Mouse (Mus musculus): ENCODE measurements around the gene Tnp2.

Tnp2 gene

GRCm38 (mm10) chr16:10767158-10767557 is 21.3 kb downstream of the Tnp2 start:
- DNase-seq, result peak in 1 of 2 experiments; percentile 80

DNA sequence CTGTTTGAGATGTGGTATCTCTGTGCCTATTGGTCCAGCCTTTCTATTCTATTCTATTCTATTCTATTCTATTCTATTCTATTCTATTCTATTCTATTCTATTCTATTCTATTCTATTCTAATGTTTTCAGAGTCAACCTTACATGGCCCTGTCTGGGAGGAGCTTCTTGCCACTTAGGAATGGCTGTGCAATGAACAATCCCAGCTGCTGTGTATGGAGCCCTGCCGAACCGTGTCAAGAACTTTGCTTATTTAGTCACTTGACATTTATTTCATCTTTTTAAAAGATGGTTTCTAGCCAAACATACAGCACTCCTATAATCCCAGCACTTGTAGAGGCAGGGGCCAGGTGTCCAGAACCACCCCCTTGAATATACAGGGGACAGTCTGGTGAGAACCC is 24.1 kb downstream of the Tnp2 start:
- DNase-seq, result peak in 1 of 2 experiments; percentile 72

GRCm38 (mm10) chr16:10763540-10764264 is 24.8 kb downstream of the Tnp2 start:
- DNase-seq, result no peak

DNA sequence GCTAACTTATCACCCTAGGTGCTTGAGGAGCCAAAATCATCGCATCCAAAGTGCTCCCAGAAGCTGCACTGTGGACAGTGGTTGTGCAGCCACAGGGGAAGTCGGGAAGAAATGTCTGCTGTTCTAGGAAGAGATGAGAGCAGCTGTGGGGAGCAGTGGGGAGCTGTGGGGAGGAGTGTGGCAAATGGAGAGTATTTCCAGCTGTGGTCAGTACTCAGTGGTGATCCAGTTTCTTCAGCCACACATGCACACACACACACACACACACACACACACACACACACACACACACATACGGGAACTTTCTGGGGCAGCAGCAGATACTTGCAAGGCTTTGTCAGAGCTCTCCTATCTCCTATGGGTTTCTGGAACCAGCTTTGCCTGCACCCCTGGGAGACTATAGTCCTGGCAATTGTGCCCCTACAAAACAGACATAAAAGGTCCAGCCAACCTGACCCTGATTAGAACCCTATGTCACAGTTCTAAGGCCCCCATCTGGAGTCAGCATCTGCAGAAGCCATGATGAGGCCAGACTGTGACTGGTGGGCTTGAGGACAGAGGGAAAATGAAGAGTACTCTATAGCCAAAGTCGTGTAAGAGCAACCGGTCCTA is 25.8 kb downstream of the Tnp2 start:
- DNase-seq, result peak in 1 of 2 experiments; percentile 64

GRCm38 (mm10) chr16:10761182-10761581 is 27.3 kb downstream of the Tnp2 start:
- DNase-seq, result no peak

DNA sequence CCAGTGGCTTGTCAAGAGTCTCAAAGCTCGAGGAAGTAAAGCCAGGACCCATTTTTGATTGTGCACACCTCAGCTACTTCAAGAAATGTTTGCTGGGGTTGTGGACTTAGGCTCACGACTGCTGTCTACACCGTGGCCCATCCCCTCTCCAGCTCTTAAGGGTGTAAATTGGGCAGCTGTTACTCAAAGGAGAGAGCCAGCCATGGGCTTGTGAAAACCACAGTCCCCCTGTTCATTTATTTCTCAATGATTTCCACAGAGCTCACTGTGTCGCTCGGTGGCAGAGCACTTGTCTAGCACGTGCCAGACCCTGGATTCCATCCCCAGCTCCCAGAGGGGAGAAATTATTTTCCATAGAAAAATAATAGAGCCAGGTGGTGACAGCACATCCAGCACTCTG is 32.3 kb downstream of the Tnp2 start:
- no peak for DNase-seq

DNA sequence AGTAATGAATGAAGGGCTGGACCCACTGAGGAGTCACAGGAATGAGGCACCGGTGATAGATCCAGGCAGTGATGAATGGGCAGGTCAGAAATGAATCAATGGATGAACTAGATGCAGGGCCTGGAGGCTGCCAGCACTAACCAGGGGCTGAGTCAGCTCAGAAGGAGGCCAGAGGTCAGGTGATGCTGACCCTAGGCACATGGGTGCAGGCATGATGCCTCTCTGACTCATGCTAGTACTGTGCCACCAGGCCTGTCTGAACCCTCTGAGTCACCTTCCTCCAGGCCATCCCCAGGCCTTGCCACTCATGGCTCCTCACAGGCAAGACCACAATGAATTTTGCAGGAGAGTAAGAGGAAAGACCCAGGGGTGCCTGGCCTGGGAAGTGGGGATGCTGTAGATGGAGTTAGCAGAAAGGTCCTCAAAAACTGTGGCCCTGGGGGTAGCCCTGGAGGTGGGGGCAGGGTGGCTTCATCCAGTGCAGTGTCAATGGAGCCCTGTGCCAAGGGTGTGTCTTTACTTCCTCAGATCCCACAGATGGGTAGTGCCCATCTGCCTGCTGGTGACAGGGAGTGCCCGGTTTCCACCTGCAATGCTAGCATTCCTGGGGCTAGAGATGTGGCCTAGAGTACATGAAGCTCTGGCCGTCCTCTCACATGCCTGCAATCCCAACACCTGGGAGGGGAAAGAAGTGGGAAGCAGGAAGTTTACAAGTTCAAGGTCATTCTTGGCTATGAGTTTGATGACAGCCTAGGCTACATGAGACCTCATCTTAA is 33.8 kb downstream of the Tnp2 start:
- DNase-seq, result no peak

GRCm38 (mm10) chr16:10749824-10750223 is 38.6 kb downstream of the Tnp2 start:
- DNase-seq, result no peak

- DNase-seq, result no peak
These were observed 39.2 kb downstream of the Tnp2 start for GRCm38 (mm10) chr16:10749226-10749625.

DNA sequence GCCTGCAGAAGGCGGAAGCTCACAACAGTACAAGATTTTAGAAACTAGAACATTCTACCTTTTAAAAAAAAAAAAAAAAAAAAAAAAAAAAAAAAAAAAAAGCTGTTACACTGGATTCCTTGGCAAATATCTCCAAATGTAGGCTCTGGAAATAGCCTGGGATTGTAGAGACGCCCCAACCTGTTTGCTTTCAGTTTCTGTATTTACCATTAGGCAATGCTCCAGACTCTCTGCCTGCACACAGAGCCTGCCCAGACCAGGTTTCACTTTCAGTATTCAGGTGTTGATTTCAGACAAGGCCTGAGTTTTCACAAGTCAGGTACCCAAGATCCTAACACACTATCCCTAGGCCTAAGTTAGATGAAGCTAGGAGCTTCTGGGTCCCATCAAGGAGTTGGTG is 47.4 kb downstream of the Tnp2 start:
- peak in 1 of 2 experiments; percentile 38 for DNase-seq

DNA sequence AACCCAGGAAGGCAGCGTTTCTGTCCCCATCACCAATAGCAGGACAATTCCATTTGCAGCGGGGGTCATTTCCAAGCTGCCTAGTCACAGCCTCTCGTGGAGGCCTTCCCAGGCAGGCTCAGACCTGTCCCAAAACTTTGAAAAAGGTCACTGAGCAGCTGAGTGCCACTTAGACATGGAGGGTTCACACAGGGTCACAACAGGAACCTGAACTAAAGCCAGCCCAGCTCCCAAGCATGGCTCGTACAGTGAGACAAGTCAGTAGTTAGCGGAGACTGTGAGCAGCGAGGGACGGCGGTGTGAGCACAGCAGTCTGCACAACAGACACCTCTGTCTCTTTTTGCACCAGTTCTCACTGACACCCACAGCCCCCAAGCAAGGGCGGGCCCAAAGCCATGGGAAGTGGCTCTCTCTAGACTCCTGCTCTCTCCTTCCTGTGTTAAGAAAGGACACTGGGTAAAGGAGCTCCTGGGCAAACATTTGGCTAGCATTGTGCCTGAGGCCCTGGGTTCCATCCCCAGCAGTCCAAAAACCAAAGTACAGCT is 48.5 kb downstream of the Tnp2 start:
- DNase-seq, result no peak

DNA sequence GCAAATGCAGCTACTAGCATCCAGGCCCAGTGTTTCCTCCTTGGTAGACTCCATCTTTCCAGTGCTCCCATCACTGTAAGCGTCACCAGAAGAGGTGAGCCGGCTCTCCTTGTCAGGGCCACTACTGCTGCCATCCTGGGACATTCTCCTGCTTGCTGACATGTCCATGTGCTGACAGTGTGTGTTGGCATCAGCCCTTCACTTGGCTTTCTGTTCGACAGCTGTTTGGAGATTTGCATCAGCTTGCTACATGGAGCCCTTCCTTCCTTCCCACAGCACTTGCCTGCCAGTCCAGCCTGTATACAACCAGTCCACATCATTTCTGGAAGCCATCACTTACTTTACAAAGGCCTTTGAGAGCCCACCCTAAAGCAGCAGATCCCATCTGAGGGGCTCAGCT is 49.6 kb downstream of the Tnp2 start:
- DNase-seq, result peak in 1 of 2 experiments; percentile 51

Data from lung, postnatal 4 days (tissue).